Mouse (Mus musculus) forebrain, embryonic 11.5 days (tissue): ENCODE measurements at regions not wholly inside any gene's neighbourhood (a gene's known extent, or its start where the extent isn't known, plus 50 kb on each side); places are given as distances from the start of the nearest gene placed in this dataset.

Source experiments
- ATAC-seq: fragments of 200-750 bp; cut with Nextera tagmentation; replicated peaks from 2 replicates; pipeline ENCODE4 v1.8.0; 2017; ENCODE audit warnings: moderate TSS enrichment; ENCODE audit not compliant: low FRiP score
- DNase-seq: peaks from one replicate; pipeline ENCODE4 v3.0.0-alpha.2; 2017; ENCODE audit warnings: low spot score
- H3K27ac ChIP-seq: fragments of 300-500 bp; sonication (generic); 2 replicates; pipeline ENCODE4 v1.5.1; 2014; ENCODE audit warnings: low read depth, low read length
- H3K27me3 ChIP-seq: fragments of 300-500 bp; sonication (generic); 2 replicates; pipeline ENCODE4 v1.6.1; 2014; ENCODE audit warnings: mild to moderate bottlenecking, low read length, mixed read lengths; ENCODE audit not compliant: control insufficient read depth, insufficient read depth
- H3K36me3 ChIP-seq: fragments of 300-500 bp; sonication (generic); 2 replicates; pipeline ENCODE4 v1.6.1; 2014; ENCODE audit warnings: mild to moderate bottlenecking, low read length, moderate library complexity, mixed read lengths; ENCODE audit not compliant: control insufficient read depth, insufficient read depth
- H3K4me1 ChIP-seq: fragments of 300-500 bp; sonication (generic); replicated peaks from 2 replicates; pipeline ENCODE4 v1.6.1; 2014; ENCODE audit warnings: low read length, mixed read lengths; ENCODE audit not compliant: control insufficient read depth, insufficient read depth
- H3K4me2 ChIP-seq: fragments of 300-500 bp; sonication (generic); 2 replicates; pipeline ENCODE4 v1.6.1; 2014; ENCODE audit warnings: low read depth, mild to moderate bottlenecking, low read length, moderate library complexity, mixed read lengths; ENCODE audit not compliant: severe bottlenecking
- H3K4me3 ChIP-seq: fragments of 300-500 bp; sonication (generic); 2 replicates; pipeline ENCODE4 v1.5.1; 2014; ENCODE audit warnings: low read depth, low read length
- H3K9ac ChIP-seq: fragments of 300-500 bp; sonication (generic); 2 replicates; pipeline ENCODE4 v1.6.1; 2014; ENCODE audit warnings: low read length
- H3K9me3 ChIP-seq: fragments of 300-500 bp; sonication (generic); 2 replicates; pipeline ENCODE4 v1.6.1; 2016; ENCODE audit warnings: low read length, mixed read lengths; ENCODE audit not compliant: control insufficient read depth

- DNase-seq (no peak), ATAC-seq (peak; percentile 83)
- no peak overlapping the region for H3K4me2 ChIP-seq
- H3K36me3 ChIP-seq = no peaks in the 10 kb centered on the region
- H3K9me3 ChIP-seq = no peaks in the 10 kb centered on the region
- no peaks in the 10 kb centered on the region; the same call in 1 of the 2 replicates for H3K4me1 ChIP-seq
- H3K27ac ChIP-seq = no peak overlapping the region
- H3K4me3 ChIP-seq = no peak overlapping the region
- H3K9ac ChIP-seq = no peak overlapping the region
- H3K27me3 ChIP-seq = no peaks in the 10 kb centered on the region
Observed at GRCm38 (mm10) chr6:18796540-18796939, 51.8 kb upstream of the Lsm8 start.
